Mouse (Mus musculus): Measurements from ENCODE around the gene Map6. TPM values are rescaled to one million over a fixed set of nuclear protein-coding genes. Genes with fewer than 3 reads are reported as not detected.

Gene Map6
- polyA plus RNA-seq, 1 experiment: 188 TPM

GRCm38 (mm10) chr7:99314565-99314964 is 47.3 kb downstream of the Map6 start:
- no peak for DNase-seq (ENCODE audit: low read depth)
- TF ChIP-seq CTCF (IDR thresholded peaks at IDR 0.05; ENCODE audit: borderline replicate concordance, extremely low read depth, insufficient read depth, insufficient read length) (no peak), POLR2A (IDR thresholded peaks at IDR 0.05; ENCODE audit: borderline replicate concordance, extremely low read depth, insufficient read depth, insufficient read length, poor library complexity, severe bottlenecking) (no peak)

- DNase-seq (ENCODE audit: low read depth): no peak
- no peak for TF ChIP-seq CTCF (IDR thresholded peaks at IDR 0.05; ENCODE audit: borderline replicate concordance, extremely low read depth, insufficient read depth, insufficient read length)
Measured at GRCm38 (mm10) chr7:99316207-99316606, 49.0 kb downstream of the Map6 start.

- TF ChIP-seq POLR2A (IDR thresholded peaks at IDR 0.05; ENCODE audit: borderline replicate concordance, extremely low read depth, insufficient read depth, insufficient read length, poor library complexity, severe bottlenecking) (no peak), CTCF (IDR thresholded peaks at IDR 0.05; ENCODE audit: borderline replicate concordance, extremely low read depth, insufficient read depth, insufficient read length) (no peak)
Measured at GRCm38 (mm10) chr7:99317475-99317874, 50.2 kb downstream of the Map6 start.

GRCm38 (mm10) chr7:99320524-99320923 is 53.3 kb downstream of the Map6 start:
- TF ChIP-seq POLR2A (IDR thresholded peaks at IDR 0.05; ENCODE audit: borderline replicate concordance, extremely low read depth, insufficient read depth, insufficient read length, poor library complexity, severe bottlenecking): no peak
- TF ChIP-seq CTCF (IDR thresholded peaks at IDR 0.05; ENCODE audit: borderline replicate concordance, extremely low read depth, insufficient read depth, insufficient read length): no peak
- peak; percentile 40 for DNase-seq (ENCODE audit: low read depth)

More at GRCm38 (mm10) chr7:99317475-99317874, 50.2 kb downstream of the Map6 start:
- no peak for DNase-seq (ENCODE audit: low read depth)

GRCm38 (mm10) chr7:99322691-99323320 is 55.6 kb downstream of the Map6 start:
- no peak for TF ChIP-seq POLR2A (IDR thresholded peaks at IDR 0.05; ENCODE audit: borderline replicate concordance, extremely low read depth, insufficient read depth, insufficient read length, poor library complexity, severe bottlenecking)
- TF ChIP-seq CTCF (IDR thresholded peaks at IDR 0.05; ENCODE audit: borderline replicate concordance, extremely low read depth, insufficient read depth, insufficient read length): no peak
- no peak for DNase-seq (ENCODE audit: low read depth)

GRCm38 (mm10) chr7:99323321-99323700 is 56.1 kb downstream of the Map6 start:
- no peak for DNase-seq (ENCODE audit: low read depth)
- TF ChIP-seq POLR2A (IDR thresholded peaks at IDR 0.05; ENCODE audit: borderline replicate concordance, extremely low read depth, insufficient read depth, insufficient read length, poor library complexity, severe bottlenecking): no peak
- TF ChIP-seq CTCF (IDR thresholded peaks at IDR 0.05; ENCODE audit: borderline replicate concordance, extremely low read depth, insufficient read depth, insufficient read length): no peak

- TF ChIP-seq CTCF (IDR thresholded peaks at IDR 0.05; ENCODE audit: borderline replicate concordance, extremely low read depth, insufficient read depth, insufficient read length) (no peak), POLR2A (IDR thresholded peaks at IDR 0.05; ENCODE audit: borderline replicate concordance, extremely low read depth, insufficient read depth, insufficient read length, poor library complexity, severe bottlenecking) (no peak)
- DNase-seq (ENCODE audit: low read depth): no peak
Measured at GRCm38 (mm10) chr7:99324810-99325209, 57.6 kb downstream of the Map6 start.

- DNase-seq (ENCODE audit: low read depth): no peak
- no peak for TF ChIP-seq CTCF (IDR thresholded peaks at IDR 0.05; ENCODE audit: borderline replicate concordance, extremely low read depth, insufficient read depth, insufficient read length)
- TF ChIP-seq POLR2A (IDR thresholded peaks at IDR 0.05; ENCODE audit: borderline replicate concordance, extremely low read depth, insufficient read depth, insufficient read length, poor library complexity, severe bottlenecking): no peak
Measured at GRCm38 (mm10) chr7:99326128-99326527, 58.9 kb downstream of the Map6 start.

- DNase-seq (ENCODE audit: low read depth): peak; percentile 62
- TF ChIP-seq POLR2A (IDR thresholded peaks at IDR 0.05; ENCODE audit: borderline replicate concordance, extremely low read depth, insufficient read depth, insufficient read length, poor library complexity, severe bottlenecking) (no peak), CTCF (IDR thresholded peaks at IDR 0.05; ENCODE audit: borderline replicate concordance, extremely low read depth, insufficient read depth, insufficient read length) (no peak)
Measured at GRCm38 (mm10) chr7:99328847-99329246, 61.6 kb downstream of the Map6 start.

- DNase-seq (ENCODE audit: low read depth): no peak
Measured at GRCm38 (mm10) chr7:99330012-99330411, 62.8 kb downstream of the Map6 start.

GRCm38 (mm10) chr7:99332774-99333480 is 65.7 kb downstream of the Map6 start:
- peak; percentile 87 for DNase-seq (ENCODE audit: low read depth)
- peak; percentile 94 for TF ChIP-seq CTCF (IDR thresholded peaks at IDR 0.05; ENCODE audit: borderline replicate concordance, extremely low read depth, insufficient read depth, insufficient read length)
- no peak for TF ChIP-seq POLR2A (IDR thresholded peaks at IDR 0.05; ENCODE audit: borderline replicate concordance, extremely low read depth, insufficient read depth, insufficient read length, poor library complexity, severe bottlenecking)

More at GRCm38 (mm10) chr7:99330012-99330411, 62.8 kb downstream of the Map6 start:
- no peak for TF ChIP-seq POLR2A (IDR thresholded peaks at IDR 0.05; ENCODE audit: borderline replicate concordance, extremely low read depth, insufficient read depth, insufficient read length, poor library complexity, severe bottlenecking)
- TF ChIP-seq CTCF (IDR thresholded peaks at IDR 0.05; ENCODE audit: borderline replicate concordance, extremely low read depth, insufficient read depth, insufficient read length): no peak

- TF ChIP-seq CTCF (IDR thresholded peaks at IDR 0.05; ENCODE audit: borderline replicate concordance, extremely low read depth, insufficient read depth, insufficient read length) (no peak), POLR2A (IDR thresholded peaks at IDR 0.05; ENCODE audit: borderline replicate concordance, extremely low read depth, insufficient read depth, insufficient read length, poor library complexity, severe bottlenecking) (no peak)
- DNase-seq (ENCODE audit: low read depth): no peak
Measured at GRCm38 (mm10) chr7:99340736-99341135, 73.5 kb downstream of the Map6 start.
